Mouse (Mus musculus): ENCODE data around the gene Cc2d2b. TPM values are rescaled to one million over a fixed set of nuclear protein-coding genes. Genes with fewer than 3 reads are reported as not detected.

Gene Cc2d2b
- polyA plus RNA-seq (2015; fragmentation: Illumina TruSeq; extraction: RNeasy Lipid Tissue Mini Kit (QIAGEN cat#74804); ENCODE audit: insufficient read depth, low read depth, low replicate concordance) = 1.5 TPM

GRCm38 (mm10) chr19:40748559-40748958 lies at the start of gene Cc2d2b:
Cc2d2b (plus strand) TSS chr19:40748753.

GRCm38 (mm10) chr19:40830703-40831415 lies 82.3 kb downstream of the Cc2d2b start, which contains the start of gene Ccnj:
Ccnj (plus strand) TSS chr19:40831279.

Other genes starting within 250 kb of the Cc2d2b start
- 11.2 TPM for gene Sorbs1, start 235.0 kb upstream of the Cc2d2b start, polyA plus RNA-seq (2015; fragmentation: Illumina TruSeq; extraction: RNeasy Lipid Tissue Mini Kit (QIAGEN cat#74804); ENCODE audit: insufficient read depth, low read depth, low replicate concordance)
- 26.6 TPM for gene Aldh18a1, start 160.3 kb upstream of the Cc2d2b start, polyA plus RNA-seq (2015; fragmentation: Illumina TruSeq; extraction: RNeasy Lipid Tissue Mini Kit (QIAGEN cat#74804); ENCODE audit: insufficient read depth, low read depth, low replicate concordance)
- gene Tctn3, start 136.5 kb upstream of the Cc2d2b start, polyA plus RNA-seq (2015; fragmentation: Illumina TruSeq; extraction: RNeasy Lipid Tissue Mini Kit (QIAGEN cat#74804); ENCODE audit: insufficient read depth, low read depth, low replicate concordance) = 4.0 TPM
- gene Entpd1, start 136.4 kb upstream of the Cc2d2b start, polyA plus RNA-seq (2015; fragmentation: Illumina TruSeq; extraction: RNeasy Lipid Tissue Mini Kit (QIAGEN cat#74804); ENCODE audit: insufficient read depth, low read depth, low replicate concordance) = 18.9 TPM
- gene Ccnj, start 82.5 kb downstream of the Cc2d2b start, polyA plus RNA-seq (2015; fragmentation: Illumina TruSeq; extraction: RNeasy Lipid Tissue Mini Kit (QIAGEN cat#74804); ENCODE audit: insufficient read depth, low read depth, low replicate concordance) = 0.89 TPM
- gene Zfp518a, start 146.0 kb downstream of the Cc2d2b start, polyA plus RNA-seq (2015; fragmentation: Illumina TruSeq; extraction: RNeasy Lipid Tissue Mini Kit (QIAGEN cat#74804); ENCODE audit: insufficient read depth, low read depth, low replicate concordance) = 1.7 TPM
- gene Blnk, start 245.8 kb downstream of the Cc2d2b start, polyA plus RNA-seq (2015; fragmentation: Illumina TruSeq; extraction: RNeasy Lipid Tissue Mini Kit (QIAGEN cat#74804); ENCODE audit: insufficient read depth, low read depth, low replicate concordance) = 2.3 TPM

Measured in pancreas, adult 10 weeks (tissue).